Mouse (Mus musculus) urinary bladder, adult 18-20 months (tissue): ENCODE measurements at regions not wholly inside any gene's neighbourhood (a gene's known extent, or its start where the extent isn't known, plus 50 kb on each side); places are given as distances from the start of the nearest gene placed in this dataset.

Experiments
- DNase-seq, 2 experiments: peaks; one replicate each; pipeline ENCODE4 v3.0.0; 2022; ENCODE audit warnings: low spot score in 2 of 2, mixed read lengths in 2 of 2

DNA sequence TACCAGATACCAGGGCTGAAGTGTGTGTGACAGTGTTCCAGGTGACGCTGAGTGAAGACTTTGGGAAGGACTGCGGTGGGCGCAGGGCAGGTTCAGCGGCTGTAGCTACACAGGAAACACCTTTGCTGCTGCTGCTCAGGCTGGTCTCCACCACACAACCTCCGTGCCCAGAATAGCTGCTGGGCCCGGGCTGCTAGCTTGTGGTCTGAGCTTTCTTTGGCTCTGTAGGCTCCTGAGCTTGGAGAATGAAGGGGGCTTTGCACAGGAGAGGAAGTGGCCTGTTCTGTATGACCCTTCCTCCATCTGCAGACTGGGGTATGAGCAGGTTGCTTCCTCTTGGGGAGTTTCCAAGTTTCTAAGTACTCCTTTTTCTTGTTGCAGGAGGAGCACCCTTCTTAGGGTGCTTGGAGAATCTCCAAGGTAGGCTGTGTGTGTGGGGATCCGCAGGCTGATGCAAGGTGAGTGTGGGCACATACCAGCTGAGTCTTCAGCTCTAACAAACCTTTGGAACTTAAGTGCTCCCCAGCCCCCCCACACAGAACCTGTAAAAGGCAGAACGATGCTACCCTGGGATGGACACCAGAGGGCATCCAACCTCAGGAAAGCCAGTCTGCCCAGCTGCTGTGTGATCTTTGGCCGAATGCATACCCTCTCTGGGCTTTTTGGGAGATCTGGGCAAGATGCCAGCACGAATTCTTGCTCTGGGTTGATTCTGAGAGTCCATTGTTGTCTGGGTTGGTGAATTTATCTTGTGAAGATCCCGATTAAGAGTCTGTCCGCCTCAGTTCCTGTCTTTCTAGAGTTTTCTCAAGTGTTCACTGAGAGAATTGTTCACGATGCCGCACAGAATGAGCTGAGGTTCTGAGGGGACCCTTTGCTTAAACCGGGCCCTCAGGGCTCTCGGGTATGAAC, 136.6 kb downstream of the Mn1 start:
- DNase-seq, result no peak

DNA sequence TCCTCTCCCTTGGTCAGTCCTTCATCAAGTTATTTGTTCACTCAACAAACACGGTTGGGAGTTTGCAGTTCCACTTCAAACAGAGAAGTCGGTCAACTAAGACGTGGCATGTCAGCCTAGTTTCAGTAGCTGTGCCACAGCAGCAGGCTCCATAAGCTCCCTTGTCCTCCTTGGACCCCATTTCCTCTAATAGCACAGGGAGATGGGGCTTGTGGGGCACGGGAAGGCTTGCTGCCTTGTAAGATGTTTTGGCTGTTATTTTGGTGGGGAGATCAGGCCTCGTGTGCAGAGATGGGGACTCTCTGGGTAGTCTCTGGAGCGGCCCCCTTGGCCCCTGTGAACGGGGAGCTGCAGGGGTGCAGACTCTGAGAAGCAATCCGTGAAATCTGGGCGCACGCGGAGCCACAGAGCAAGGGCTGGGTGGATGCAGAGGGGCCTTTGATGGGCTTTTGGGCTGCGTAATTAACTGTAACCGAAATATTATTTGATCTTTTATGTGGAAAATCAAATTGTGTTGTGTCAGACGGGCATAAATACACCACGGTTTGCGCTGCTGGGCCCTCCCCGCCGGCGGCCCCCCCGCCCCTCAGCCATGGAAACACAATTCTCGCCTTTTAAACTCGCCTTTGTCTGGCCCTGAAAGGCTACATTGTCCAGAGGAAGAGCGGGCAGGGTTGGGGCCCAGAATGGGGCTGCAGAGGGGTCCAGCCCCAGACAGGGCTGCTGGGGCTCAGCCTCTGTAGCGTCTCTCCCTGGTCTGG, 137.6 kb downstream of the Mn1 start:
- DNase-seq, result no peak

DNA sequence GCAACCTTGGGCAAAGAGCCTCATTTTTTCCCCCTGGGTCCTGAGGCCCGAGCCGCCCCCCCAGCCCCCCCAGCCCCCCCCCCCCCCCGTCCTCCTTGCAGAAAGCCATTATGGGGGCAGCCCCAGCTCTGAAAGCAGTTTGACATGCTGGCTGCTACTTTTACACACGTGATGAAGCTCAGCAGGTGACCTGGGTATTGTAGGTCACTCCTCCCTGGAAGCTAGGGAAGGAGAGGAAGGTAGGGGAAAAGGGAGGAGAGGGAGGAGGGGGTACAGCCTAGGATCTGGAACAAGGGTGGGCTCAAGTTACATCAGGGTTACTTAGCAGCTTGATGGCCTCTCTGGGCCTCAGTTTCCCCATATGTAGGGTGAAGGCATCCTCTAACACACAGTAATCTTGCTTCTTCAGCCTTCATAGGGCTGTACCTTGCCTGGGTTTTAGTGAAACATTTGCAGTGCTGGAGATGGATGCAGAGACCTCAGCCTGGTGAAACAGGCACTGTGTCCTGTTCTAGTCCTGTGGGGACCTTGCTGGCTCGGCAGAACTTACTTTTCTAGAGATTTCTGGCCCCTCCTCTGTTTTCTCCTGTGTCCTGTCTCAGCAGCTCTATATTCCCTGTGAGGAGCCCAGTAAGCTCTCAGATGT, 138.3 kb downstream of the Mn1 start:
- DNase-seq, result no peak

DNA sequence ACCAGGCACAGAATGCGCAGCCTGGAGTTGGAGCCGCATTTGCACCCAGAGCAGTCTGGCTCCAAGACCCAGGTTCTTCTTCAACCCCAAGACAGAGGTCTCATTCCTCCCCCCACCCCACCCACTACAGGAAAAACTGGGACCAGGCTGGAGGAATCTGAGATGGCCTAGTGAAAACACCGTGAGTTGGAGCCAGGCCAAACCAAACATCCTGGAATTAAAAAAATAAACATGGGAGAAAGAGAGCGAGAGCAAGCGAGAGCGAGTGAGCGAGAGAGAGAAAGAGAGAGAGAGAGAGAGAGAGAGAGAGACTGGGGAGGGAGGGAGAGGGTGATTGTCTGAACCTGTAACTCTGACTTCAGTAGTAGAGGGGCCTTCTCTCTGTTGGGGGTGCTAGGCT, 138.8 kb downstream of the Mn1 start:
- DNase-seq, result no peak

DNA sequence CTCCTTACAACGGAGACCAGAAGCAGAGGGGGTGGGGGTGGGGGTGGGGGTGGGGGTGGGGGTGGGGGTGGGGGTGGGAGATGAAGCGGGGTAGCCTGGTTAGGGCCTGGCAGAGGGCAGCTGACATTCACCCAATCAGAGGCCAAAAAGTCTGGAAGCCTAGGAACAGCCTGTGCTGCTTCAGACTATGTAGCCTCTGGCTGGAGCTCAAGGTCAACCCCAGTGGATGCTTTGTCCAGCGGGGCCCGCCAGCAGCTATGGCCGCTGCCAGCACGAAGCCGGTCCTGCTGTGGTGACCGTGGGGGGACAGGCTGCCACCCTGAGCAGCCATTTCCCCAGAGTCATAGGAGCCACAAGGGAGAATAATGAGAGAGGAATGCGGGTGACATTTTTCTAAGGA, 143.3 kb downstream of the Mn1 start:
- no peak for DNase-seq

DNA sequence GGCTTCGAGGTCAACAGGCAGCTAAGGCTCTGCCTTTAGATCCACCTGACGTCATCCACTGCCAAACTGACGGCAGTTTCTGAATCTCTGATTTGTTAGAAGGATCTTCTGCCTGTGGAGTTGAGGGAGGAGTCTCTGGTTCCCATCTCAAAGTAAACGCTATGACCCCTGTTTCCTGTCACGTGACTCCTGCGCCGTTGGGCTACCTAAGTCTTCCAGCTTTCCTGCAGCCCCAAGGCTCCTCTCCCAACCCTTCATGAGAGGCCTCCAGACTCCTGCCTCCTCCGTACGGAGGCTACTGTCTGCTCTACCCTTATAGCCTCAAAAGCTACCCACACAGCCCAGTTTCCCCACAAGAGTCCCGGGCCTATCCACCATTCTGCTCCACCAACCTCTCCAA, 144.1 kb downstream of the Mn1 start:
- no peak for DNase-seq

DNA sequence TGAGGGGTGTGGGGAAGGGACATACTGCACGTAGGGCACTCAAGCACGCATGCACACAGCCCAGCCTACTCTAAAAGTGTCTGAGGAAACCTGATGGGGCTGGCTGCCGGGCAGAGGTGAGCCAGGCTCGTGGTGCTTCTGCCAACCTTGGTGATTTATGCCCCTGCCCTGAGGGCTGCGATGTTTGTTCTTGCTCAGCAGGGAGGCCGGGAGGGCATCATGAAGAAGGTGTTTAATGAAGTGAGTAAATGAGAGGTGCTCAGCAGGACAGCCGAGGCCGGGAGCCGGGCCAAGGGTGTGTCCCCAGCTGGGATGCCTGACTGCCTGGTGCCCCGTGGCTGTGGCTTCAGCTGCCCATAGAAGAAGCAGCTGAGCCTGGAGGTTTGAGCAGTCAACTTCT, 153.7 kb downstream of the Mn1 start:
- peak in 1 of 2 experiments; percentile 51 for DNase-seq

DNA sequence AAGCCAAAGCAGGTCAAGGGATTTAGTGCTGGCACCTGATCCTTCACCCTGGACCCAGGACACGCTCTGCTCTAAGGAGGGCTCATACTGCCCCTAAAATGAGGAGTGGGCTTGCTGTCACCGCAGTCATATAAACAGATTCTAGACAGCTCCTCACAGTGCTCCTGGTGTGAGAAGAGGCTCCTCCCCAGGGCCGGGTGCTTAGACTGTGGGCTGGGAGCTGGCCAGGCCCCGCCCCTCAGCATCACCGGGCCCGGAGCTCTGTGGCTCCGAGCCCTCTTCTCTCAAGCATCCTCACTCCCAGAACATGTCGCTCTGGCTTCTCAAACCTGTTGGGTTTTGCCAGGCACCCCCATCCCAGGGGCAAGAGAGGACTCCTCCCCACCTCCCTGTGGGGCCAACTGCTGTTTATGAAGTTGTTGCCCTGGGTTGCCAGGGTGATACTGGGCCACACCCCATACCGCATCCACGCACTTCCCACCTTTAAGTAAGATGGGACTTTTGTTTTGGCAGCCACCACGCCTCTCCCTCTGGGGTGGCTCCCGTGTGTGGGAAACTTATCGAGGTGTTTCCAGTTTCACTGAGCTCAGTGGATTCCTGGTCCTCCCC, 156.2 kb downstream of the Mn1 start:
- no peak for DNase-seq

DNA sequence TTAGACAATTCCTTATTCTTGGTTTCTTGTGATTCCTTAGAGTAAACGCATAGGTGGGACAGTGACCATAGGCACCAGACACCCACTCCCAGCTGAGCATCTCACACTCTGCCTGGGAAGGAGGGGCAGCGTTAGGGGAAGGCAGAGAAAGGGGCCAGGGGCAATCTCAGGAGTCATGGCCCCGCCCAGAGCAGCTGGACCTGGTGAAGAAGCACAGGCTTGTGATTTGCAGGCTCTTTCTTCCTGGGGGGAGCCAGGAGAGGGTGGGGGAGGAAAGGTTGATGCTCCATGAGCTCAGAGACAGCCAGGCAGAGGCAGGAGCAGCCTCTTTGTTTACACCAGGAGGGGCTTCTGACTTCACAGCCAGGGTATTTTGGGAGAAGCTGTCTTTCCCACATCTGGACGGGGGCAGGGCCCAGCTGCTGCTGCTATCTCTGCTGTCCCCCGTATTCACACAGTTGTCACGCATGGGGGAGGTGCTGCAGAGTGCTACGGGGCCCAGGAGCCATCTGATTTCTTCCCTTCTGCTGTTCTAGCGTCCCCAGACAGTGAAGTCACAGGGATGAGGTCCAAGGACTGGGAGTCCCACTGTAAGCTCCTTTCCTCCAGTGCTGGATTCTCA, 157.2 kb downstream of the Mn1 start:
- DNase-seq, result no peak

DNA sequence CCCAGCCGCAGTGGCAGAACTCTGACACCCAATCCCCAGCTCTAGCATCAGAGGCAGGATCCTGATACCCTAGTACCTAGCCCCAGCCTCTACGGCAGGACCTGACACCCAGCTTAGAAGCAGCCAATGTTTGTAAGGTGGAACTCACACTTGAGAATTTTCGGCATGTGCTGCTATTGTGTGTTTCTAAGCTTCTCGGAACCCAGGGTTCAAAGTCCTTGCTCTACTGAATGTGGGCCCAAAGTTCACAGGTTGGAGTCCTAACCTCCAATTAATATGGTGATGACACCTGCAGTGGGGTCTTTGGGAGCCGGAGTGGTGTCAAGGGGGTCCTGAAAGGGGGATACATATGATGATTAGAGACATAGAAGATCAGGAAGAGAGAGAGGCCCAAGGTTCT, 158.2 kb downstream of the Mn1 start:
- DNase-seq, result no peak

DNA sequence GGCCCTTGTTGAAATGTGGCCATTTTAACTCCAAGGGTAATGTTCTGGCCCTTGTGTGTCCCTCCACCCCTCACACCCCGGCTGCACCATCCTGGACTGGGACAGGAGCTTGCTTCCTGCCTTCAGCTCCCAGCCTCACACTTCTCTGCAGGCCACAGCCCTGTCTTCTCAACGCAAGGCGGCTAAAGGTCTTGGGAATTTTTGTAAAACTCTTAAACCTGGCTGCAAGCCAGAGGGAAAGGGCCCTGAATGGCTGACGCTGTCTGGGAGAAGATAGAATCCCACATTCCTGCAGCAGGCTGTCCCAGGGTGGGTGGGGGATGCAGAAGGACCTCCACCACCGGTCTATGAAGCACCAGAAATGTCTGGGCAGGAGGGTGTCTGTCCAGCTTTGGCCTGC, 156.3 kb upstream of the Gm26897 start:
- DNase-seq, result no peak

DNA sequence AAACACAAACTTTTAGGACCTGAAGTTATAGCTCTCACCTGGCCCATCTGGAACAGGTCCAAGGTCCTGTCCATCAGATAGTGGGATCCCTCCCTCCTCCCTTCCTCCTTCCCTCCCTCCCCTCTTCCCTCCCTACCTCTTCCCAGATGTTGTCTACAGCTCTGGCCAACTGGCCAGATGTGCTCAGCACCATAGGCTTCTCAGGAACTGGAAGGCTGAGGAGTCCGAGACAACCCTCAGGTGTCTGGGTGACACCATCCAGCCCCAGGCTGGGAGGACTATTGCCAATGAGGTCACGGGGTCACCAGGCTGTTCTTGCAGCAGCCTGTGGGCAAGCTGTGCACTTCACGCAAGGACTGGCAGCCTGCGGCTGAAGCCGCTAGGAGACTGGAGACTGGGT, 155.6 kb upstream of the Gm26897 start:
- DNase-seq, result no peak

DNA sequence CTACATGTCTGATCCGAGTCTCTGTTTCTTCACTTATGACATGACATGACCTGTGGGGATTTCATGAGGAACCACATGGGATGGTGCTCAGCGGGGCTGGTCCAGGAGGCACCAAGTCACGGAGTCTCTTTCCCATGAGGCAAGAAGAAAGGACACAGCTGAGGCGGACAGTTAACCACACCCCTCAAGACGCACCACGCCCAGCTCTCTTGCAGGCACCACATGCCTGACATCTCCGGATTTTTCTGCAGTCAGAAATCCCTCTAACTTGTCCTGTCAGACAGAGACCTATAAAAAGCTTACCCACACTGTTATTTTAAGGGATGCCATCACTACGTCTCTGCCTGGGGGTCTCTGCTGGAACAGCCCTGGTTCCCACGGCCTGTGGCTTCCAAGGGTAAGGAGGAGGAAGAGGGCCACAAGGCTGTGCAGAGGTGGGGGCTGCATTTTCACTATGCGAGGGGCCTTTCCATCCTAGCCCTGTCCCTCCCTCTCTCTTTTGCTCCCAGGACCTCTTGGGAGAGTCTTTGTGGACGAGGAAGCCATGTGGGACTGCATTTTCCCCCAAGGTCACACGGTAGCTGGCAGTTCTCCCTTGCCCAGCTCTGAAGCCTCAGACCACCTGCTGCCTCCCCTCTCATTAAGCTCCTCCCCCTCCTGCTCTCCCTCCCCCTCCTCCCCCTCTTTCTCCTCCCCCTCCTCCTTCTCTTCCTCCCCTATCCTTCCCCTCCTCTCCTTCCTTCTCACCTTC, 154.6 kb upstream of the Gm26897 start:
- DNase-seq, result peak in 1 of 2 experiments; percentile 39

DNA sequence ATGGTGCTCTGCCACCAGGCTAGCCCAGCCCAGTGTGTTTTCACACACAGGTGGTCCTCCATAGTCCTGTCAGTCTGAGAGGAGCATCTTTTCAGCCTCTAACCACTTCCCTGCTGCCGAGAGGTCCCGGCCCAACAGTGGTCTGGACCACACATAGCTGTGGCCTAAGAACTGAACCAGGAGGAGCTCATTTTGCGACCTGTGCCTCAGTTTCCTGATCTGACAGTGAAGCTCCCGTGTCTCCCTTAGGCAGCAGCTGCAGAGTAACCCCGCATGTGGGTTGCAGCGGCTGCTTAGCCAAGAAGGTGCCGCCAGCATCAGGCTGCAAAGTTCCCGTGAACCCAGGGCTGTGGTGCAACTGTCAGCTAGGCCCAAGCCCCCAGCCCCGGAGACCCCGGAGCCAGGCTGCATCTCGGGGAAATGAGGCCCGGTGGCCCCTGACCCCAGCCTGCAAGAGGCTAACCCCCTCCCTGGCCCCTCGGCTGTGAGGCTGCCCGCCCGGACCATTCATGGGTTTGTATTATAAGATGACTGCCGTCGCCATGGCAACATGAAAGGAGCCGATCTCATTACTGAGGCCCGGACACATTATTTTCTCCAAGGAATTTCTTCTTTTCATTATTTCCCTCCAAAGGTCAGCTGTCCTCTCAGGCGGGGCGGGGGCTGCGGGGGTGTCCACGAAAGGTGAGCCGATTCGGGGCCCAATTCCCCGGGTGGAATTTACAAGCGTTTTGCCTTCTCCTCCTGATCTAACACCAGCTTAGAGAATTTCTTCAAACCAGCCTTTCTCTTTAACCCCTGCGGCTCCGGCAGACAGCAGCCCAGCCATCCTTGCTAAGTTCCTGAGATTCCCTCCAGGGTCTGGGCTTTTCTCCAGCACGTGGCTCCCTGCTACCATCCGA, 152.6 kb upstream of the Gm26897 start:
- no peak for DNase-seq

DNA sequence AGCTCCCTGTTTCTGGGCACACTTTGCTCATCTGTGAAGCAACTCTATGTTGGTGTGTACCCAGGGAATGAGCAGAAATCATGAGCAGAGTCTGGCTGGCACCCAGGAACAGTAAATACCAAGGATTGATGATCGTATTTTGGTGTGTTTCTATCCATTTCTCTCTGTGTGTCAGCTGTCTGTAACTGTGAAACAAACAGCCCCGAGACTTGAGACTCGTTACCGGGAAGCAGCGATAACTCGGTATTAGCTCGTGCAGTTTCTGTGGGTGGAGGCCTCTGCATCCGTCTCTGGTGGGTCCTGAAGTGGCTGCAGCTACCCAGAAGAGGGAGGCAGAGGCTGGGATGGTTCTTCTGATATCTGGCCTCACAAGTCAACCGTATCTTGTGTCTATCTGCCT, 151.7 kb upstream of the Gm26897 start:
- no peak for DNase-seq

DNA sequence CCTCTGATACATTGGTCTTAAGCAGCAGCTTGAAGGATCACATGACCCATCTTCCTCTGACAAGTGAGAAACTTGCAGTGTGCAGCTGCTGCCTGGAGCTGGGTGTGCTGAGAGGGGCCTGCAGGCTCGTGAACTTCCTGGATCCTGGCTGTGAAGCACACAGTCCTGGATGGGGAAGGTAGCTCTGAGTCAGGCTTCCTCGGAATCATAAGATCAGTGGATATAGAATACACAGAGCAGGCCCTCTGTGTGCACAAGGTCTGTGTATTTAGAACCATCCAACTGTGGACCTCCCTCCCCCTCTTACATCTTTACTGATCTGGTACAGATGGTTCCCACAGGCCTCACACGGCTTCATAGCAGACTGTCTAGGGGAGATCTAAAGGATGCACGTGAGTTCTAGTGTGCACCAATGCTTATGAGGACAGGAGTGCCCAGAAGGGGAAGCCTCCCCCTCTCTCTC, 143.1 kb upstream of the Gm26897 start:
- DNase-seq, result no peak

DNA sequence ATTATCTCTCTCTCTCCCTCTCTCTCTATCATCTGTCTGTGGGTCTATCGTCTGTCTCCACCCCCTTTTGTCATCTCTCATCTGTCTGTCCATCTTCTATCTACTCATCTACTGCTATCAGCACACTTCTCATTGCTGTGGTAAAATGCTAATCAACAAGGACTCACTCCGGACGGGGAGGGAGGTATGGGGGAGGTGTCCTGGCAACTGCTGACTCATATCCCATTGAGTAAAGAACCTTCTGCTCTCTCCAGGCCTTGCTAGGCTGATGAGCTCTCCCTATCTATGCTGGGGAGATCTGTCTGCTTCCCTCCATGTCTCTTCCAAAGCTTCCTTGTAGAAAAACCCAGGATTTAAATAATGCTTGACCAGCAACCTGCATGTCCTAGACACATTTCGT, 140.9 kb upstream of the Gm26897 start:
- no peak for DNase-seq

DNA sequence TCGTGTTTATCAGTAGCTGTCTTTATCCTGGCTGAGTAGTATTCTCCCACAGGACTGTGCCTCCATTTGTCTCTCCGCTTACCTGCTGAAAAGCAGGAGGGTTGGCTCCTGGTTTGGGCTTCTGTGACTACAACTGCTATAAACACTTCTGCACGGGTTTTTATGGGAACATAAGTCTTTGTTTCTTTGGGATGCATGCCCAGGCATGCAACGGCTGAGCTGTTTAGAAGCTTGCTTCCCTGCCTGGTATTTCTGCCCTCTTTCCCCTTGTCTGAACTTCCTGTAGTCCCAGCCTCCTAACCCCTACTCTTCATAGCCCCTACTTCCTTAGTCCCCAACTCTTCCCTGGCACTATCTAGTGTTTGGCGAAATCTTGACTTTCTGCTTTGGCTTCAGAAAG, 139.6 kb upstream of the Gm26897 start:
- DNase-seq, result no peak

DNA sequence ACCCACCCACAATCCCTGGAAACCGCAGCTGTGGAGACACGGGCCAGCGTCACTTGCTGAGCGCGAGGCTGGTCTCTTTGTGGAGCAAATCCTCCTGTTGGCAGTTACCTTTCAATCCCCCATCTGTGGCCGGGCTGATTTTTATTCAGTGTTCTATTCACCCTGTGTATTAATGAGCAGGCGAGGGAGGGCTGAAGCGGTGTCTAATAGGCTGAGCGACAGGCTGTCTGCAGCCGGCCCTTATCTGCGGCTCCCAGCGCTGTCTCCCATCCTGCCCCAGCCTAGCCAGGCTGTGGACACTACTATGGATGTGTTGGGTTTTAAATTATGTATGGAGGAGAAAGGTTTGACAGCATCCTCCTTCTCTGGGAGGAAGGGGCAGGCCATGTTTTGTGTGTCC, 138.3 kb upstream of the Gm26897 start:
- no peak for DNase-seq

DNA sequence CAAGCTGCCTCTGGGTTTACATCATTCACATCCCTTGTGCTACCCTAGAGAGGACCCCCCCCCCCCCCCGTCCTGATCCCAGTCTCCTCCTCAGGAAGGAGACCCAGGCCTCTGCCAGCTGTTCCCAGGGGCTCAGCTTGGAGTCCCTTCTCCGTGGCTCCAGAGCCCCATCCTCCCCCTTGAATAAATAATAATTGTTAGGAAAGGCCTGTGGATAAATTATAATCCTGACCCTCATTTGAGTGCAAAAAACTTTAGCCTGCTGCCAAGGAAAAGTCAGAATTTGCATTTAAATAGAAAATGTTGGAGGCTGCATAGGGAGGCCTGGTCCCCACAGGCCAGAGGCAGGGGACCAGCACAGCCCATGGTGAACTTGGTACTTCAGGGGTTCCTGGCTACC, 136.0 kb upstream of the Gm26897 start:
- DNase-seq, result no peak
